Mouse (Mus musculus) liver, postnatal 0 days (tissue): ENCODE data around the gene Polr2f.

Experiments
- CTCF ChIP-seq: sonication (generic); IDR thresholded peaks from 2 replicates; pipeline ENCODE4 v1.5.1; 2016; ENCODE audit warnings: antibody characterized with exemption, low read depth
- EP300 ChIP-seq: IDR thresholded peaks from 2 replicates; pipeline ENCODE4 v1.6.1; 2016; ENCODE audit warnings: antibody characterized with exemption, low read depth, mild to moderate bottlenecking

DNA sequence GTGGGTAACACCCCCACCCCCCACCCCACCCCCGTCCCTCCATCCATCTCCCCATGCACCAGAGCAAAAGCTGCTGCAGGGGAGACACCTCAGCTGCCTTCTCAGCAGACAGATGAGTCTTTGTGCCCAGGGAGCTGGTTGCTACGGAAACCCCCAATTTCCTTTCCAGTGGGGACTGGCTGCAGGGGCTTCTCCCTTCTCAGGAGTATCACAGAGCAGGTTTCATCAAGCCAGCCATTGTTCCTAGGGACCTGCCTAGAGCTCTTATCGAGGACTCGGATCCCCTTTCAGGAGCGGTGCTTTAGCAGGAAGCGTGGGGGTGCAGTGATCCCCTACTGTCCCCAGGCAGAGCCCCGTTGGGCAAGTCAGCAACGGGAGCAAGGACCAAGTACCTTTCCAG, 11.1 kb downstream of the Polr2f start:
- TF ChIP-seq CTCF (no peak), EP300 (no peak)
